Mouse (Mus musculus): Measurements from ENCODE around the gene Fam186a. TPM values are rescaled to one million over a fixed set of nuclear protein-coding genes. Genes with fewer than 3 reads are reported as not detected.
"Not testable (repeated sequence)": the region's sequence is repeated elsewhere in the genome, so short reads cannot be mapped to it uniquely, and the experiment has no call there.

The Fam186a gene
- under 1 TPM; 0.14 to 0.16 TPM for total RNA-seq (2021)

GRCm38 (mm10) chr15:99966961-99967360 lies at the start of gene Fam186a:
TSS of gene Fam186a (minus strand) at chr15:99967061.
- no peak for DNase-seq

DNA sequence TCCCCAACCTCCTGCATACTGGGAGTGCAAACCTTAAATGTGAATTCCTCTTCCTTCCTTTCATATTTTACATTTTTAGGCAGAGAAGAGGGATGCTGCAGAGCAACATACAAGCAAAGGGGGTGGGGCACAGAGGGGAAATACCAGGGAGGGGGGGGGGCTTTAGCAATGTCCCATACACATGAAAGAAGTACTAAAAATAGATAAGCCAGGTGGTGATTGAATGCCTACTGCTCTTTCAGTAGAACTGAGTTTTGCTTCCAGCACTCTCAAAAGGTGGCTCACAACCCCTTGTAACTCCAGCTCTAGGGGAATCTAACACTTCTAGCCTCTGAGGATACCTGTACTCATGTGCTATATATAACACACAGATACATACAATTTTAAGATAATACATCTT lies 39.3 kb upstream of the Fam186a start:
- no peak for DNase-seq

GRCm38 (mm10) chr15:100004677-100005273 lies 37.9 kb upstream of the Fam186a start:
- DNase-seq = no peak

- DNase-seq = no peak
Observed at GRCm38 (mm10) chr15:99999390-99999789, 32.5 kb upstream of the Fam186a start.

DNA sequence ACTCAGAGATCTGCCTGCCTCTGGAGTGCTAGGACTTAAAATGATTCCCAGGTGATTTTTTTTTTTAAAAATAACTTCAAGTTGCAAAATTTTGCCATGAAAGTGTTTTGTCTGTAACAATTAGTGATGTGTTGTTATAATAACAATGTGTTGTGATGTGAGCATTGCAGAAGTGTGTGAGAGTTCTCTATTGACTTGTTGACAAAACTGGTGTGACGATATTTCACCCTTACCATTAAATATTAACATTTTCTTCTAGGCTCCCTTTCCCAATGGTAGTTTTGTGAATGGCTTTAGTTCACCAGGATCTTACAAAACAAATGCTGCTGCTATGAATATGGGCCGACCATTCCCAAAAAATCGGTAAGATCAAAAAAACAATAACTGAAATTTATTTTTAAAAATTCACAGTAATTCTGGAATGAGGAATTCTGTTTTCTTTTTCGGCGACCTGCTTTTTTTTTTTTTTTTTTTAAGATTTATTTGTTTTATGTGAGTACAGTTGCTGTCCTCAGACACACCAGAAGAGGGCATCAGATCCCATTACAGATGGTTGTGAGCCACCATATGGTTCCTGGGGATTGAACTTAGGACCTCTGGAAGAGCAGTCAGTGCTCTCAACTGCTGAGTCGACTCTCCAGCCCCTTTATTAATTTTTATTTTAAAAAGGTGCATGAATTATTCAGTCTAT lies 30.4 kb upstream of the Fam186a start:
- DNase-seq = no peak

GRCm38 (mm10) chr15:99993100-99993499 lies 26.2 kb upstream of the Fam186a start:
- DNase-seq = no peak

- DNase-seq = no peak
Observed at GRCm38 (mm10) chr15:99979715-99980114, 12.9 kb upstream of the Fam186a start.

DNA sequence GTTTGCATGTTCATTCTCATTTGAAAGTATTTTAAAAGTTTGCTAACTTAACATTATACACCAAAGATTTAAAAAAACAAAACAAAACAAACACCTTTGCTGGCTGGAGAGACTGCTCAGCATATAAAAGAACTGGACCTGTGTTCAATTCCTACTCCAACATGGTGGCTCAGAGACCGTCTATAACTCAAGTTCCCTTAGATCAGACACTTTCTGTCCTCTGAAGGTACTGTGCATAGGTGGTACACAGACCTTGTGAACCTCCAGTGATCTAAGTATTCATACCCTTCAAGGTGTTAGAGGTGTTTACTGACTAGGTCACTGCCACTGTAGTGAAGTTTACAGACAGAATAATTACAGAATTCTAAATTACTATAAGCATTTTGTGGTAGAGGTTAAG lies 12.4 kb upstream of the Fam186a start:
- DNase-seq = no peak

DNA sequence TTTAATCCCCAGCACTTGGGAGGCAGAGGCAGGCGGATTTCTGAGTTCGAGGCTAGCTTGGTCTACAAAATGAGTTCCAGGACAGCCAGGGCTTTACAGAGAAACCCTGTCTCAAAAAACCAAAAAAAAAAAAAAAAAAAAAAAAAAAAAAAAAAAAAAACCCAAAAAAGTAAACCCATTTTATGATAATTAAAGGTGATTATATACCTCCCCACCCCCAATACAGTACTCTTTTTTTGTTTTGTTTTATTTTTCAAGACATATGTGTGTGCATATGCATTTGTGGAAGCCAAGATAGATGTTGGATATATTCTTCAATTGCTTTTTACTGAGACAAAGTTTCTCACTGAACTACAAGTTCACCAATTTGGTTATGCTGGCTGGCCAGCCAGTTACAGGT lies 9.3 kb upstream of the Fam186a start:
- not testable (repeated sequence) for DNase-seq

DNA sequence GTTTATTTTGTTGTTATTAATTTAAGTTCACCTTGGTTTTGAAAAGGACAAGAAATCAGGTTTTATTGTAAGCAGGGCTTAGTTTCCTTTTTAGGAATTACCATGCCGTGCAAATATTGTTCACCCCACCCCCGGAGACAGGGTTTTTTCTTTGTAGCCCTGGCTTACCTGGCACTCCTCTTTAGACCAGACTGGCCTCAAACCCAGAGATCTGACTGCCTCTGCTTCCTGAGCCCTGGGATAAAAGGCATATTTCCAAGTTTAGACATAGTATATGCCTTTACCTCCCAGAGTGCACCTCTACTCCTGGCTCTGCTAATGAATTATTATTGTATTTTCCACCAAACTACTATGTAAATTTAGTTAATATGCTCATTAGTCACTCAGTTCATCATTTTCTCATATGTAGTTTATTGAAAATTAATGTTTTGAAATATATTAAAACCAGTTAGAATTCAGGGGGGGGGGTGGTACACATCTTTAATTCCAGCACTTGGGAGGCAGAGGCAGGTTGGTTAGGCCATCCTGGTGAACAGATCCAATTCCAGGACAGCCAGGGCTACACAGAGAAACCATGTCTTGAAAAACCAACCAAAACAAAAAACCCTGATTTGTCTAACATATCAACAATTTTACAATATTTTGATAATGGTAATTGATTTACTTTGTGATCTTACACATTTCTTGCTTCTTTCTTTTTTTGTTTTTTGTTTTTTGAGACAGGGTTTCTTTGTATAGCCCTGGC lies 7.8 kb upstream of the Fam186a start:
- no peak for DNase-seq

GRCm38 (mm10) chr15:99972989-99973911 lies 6.4 kb upstream of the Fam186a start:
- DNase-seq = peak; percentile 79

- DNase-seq = peak; percentile 97
Observed at GRCm38 (mm10) chr15:99972361-99972988, 5.6 kb upstream of the Fam186a start.

DNA sequence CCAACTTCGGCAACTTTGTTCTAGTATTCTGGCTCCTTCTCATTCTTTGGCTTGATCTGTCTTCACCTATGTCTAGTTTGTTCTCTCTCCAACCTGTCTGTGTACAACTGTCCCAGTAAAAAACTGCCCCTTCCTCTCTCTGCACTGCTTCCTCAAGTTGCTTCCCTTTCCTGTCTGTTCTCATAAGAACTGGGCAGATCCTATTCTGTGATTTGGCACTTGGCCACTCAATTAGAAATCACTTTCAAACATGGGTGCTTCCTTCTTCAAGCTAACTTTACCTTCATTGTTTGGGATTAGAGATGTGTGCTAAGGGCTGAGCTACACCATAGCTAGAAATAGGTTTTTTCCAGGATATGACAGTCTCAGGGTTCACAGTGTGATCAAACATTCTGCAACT lies 3.7 kb upstream of the Fam186a start:
- no peak for DNase-seq

GRCm38 (mm10) chr15:99969765-99970164 lies 2.9 kb upstream of the Fam186a start, which contains the start of gene Larp4:
TSS of gene Larp4 (plus strand) at chr15:99970065.
- DNase-seq = not testable (repeated sequence)

DNA sequence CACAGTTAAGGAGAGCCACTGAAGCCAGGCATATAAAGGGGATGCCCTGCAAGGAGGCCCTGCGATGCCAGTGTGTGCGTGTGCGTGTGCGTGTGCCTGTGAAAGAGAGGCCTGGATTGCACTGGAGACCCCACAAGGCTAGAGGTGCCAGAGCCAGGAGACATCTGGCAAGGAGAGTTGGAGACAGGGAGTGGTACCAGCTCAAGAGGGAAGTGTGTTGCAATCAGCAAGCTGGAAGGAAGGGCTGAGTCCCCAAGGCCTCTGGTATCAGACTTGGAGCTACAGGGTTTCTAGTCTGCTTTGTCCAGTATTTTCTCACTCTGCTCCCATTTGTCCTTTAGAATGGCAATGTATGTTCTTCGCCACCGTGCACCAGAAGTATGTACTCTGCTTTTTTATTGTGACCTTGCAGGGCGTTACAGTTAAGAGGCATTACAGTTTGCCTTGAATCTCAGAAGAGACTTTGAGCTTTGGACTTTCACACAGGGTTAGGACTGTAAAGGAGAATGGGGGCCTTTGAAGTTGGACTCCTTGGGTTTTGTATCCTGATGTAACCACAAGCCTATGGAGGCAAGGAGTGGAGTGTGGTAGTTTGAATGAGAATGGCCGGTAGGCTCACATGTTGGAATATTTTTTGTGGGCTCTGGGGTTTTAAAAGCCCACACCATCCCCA lies 1.6 kb downstream of the Fam186a start:
- no peak for DNase-seq

- no peak for DNase-seq
Observed at GRCm38 (mm10) chr15:99955324-99955723, 11.5 kb downstream of the Fam186a start.

DNA sequence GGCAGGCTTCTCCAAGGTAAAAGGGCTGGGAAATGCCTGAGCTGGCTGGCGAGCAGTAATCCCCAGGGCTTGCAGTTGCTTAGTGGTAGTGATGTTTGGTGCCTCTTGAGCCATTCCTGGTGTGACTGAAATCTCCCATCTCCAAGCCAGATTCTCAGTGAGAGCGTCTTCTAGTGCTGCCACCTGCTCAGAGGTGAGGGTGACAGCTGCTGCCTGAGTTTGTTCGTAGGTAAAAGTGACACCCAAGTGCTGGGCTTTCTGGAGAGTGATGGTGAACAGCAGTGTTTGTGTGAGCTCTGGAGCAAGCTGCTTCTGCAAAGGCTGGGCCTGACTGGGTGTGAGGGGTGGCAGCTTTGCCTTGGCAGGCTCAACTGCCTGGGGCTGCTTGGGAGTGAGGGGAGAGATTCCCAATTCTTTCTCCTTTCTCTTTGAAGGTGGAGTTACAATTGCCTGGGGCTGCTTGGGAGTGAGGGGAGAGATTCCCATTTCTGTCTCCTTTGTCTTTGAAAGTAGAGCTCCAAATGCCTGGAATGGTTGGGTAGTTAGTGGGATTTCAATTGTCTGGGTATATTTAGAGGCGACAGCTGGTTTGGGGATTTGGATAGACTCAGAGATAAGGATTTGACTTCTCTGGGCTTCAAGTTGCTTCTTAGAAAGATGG lies 25.8 kb downstream of the Fam186a start:
- DNase-seq = no peak

GRCm38 (mm10) chr15:99940426-99940825 lies 26.4 kb downstream of the Fam186a start:
- no peak for DNase-seq

- DNase-seq = no peak
Observed at GRCm38 (mm10) chr15:99937841-99938240, 29.0 kb downstream of the Fam186a start.

DNA sequence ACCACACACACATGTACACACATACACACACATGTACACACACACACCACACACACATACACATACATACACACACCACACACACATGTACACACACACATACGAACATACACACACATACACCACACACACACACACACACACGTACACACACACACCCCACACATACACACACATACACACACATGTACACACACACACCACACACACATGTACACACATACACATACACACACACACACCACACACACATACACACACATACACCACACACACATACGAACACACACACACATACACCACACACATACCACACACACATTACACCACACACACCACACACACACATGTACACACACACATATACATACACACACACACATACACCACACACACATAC lies 30.2 kb downstream of the Fam186a start:
- no peak for DNase-seq

- no peak for DNase-seq
Observed at GRCm38 (mm10) chr15:99934501-99934900, 32.4 kb downstream of the Fam186a start.

All from heart, postnatal 4 days (tissue).